Mouse (Mus musculus) bone marrow, adult 2 months (tissue): ENCODE measurements around the gene Selenom.

Experiments
- CTCF ChIP-seq: fragments of 200-500 bp; IDR thresholded peaks from 2 replicates; pipeline ENCODE4 v1.5.1; 2011; ENCODE audit warnings: low read length, control low read depth; ENCODE audit not compliant: control insufficient read depth, insufficient read depth
- POLR2A ChIP-seq: fragments of 200-500 bp; IDR thresholded peaks from 2 replicates; pipeline ENCODE4 v1.6.1; 2011; ENCODE audit warnings: low read depth, mild to moderate bottlenecking, control low read depth, low read length, borderline replicate concordance; ENCODE audit not compliant: control insufficient read depth

GRCm38 (mm10) chr11:3513291-3513690, 1.2 kb upstream of the Selenom start:
- no peak for TF ChIP-seq CTCF
- TF ChIP-seq POLR2A, result no peak
